Mouse (Mus musculus) hindbrain, postnatal 0 days (tissue): ENCODE measurements around the gene Gm12216. TPM values are rescaled to one million over a fixed set of nuclear protein-coding genes. Genes with fewer than 3 reads are reported as not detected.
A peak's percentile ranks its signal among the peaks of the same experiment; 100 is the strongest.

Source experiments
- ATAC-seq: fragments of 200-750 bp; cut with Nextera tagmentation; 2 replicates; pipeline ENCODE4 v1.8.0; 2017; ENCODE audit warnings: mild to moderate bottlenecking, moderate TSS enrichment, moderate library complexity
- DNase-seq: peaks from one replicate; pipeline ENCODE4 v3.0.0-alpha.2; 2015; ENCODE audit warnings: low spot score
- H3K27ac ChIP-seq: fragments of 300-500 bp; sonication (generic); 2 replicates; pipeline ENCODE4 v1.5.1; 2014; ENCODE audit warnings: mild to moderate bottlenecking
- H3K27me3 ChIP-seq: fragments of 300-500 bp; sonication (generic); 2 replicates; pipeline ENCODE4 v1.6.1; 2014; ENCODE audit warnings: low read length, mixed read lengths; ENCODE audit not compliant: insufficient read depth
- H3K36me3 ChIP-seq: fragments of 300-500 bp; sonication (generic); 2 replicates; pipeline ENCODE4 v1.6.1; 2014; ENCODE audit warnings: low read length, mixed read lengths; ENCODE audit not compliant: insufficient read depth
- H3K4me1 ChIP-seq: fragments of 300-500 bp; sonication (generic); 2 replicates; pipeline ENCODE4 v1.6.1; 2014; ENCODE audit warnings: antibody characterized with exemption, low read length, mixed read lengths; ENCODE audit not compliant: insufficient read depth
- H3K4me2 ChIP-seq: fragments of 300-500 bp; sonication (generic); 2 replicates; pipeline ENCODE4 v1.6.1; 2014; ENCODE audit warnings: low read depth, mild to moderate bottlenecking, low read length, moderate library complexity, mixed read lengths
- H3K4me3 ChIP-seq: fragments of 300-500 bp; sonication (generic); 2 replicates; pipeline ENCODE4 v1.5.1; 2014; ENCODE audit warnings: low read length
- H3K9ac ChIP-seq: fragments of 300-500 bp; sonication (generic); replicated peaks from 2 replicates; pipeline ENCODE4 v1.6.1; 2014; ENCODE audit warnings: mild to moderate bottlenecking, low read length, moderate library complexity, mixed read lengths
- H3K9me3 ChIP-seq: fragments of 300-500 bp; sonication (generic); 2 replicates; pipeline ENCODE4 v1.6.1; 2016; ENCODE audit warnings: low read length, mixed read lengths
- CTCF ChIP-seq: IDR thresholded peaks from 2 replicates; pipeline ENCODE4 v1.5.1; 2016; ENCODE audit warnings: antibody characterized with exemption, control low read depth, low read depth
- WGBS: fragments of 180-500 bp; shearing (Covaris S2); extraction: QIAGEN DNeasy Blood & Tissue Kit; methylation state at CpG from one replicate; pipeline ENCODE4 v1.1.7; 2014; 5-methylcytosine and 5-hydroxymethylcytosine counted together
- polyA plus RNA-seq: library from polyadenylated mRNA; unstranded; fragments of >200 nt; fragmentation: Nextera tagmentation; extraction: Ambion mirVana; gene quantifications from 2 replicates; pipeline ENCODE4 v1.2.1, GENCODE M21; 2015
- total RNA-seq: library from RNA; depleted of rRNA; stranded (reverse); fragments of >200 nt; gene quantifications from 2 replicates; pipeline ENCODE4 v1.2.3, GENCODE M21; 2014

Gene Gm12216
- total and polyA plus RNA-seq, 2 experiments from 2014 or later: 1.2 TPM; not detected in 1

- no peak overlapping the region for H3K27ac ChIP-seq
- H3K4me1 ChIP-seq: no peaks in the 10 kb centered on the region
- 0 out of 2 replicates have a peak overlapping the region, but pooled peaks have one; percentile 70 for H3K4me3 ChIP-seq
- peak overlapping the region; percentile 94; the same call in 1 of the 2 replicates for H3K4me2 ChIP-seq
- ATAC-seq (no peak), DNase-seq (no peak)
- H3K36me3 ChIP-seq: no peaks in the 10 kb centered on the region
- no peak overlapping the region for H3K9ac ChIP-seq
- H3K27me3 ChIP-seq: no peaks in the 10 kb centered on the region
- WGBS: 81% methylated on average over 11 of the region's 11 CpGs
- no peak for TF ChIP-seq CTCF
- H3K9me3 ChIP-seq: no peaks in the 10 kb centered on the region
These were observed 87.9 kb downstream of the Gm12216 start for GRCm38 (mm10) chr11:53771001-53771744.

- no peaks in the 10 kb centered on the region for H3K36me3 ChIP-seq
- H3K4me2 ChIP-seq: peak overlapping the region; percentile 94
- under 1% methylated on average over 73 of the region's 75 CpGs for WGBS
- H3K27ac ChIP-seq: peak overlapping the region; percentile 69
- no peaks in the 10 kb centered on the region for H3K27me3 ChIP-seq
- no peaks in the 10 kb centered on the region for H3K4me1 ChIP-seq
- H3K9ac ChIP-seq: peak overlapping the region; percentile 60
- no peaks in the 10 kb centered on the region for H3K9me3 ChIP-seq
- peak; percentile 77 for DNase-seq
- TF ChIP-seq CTCF: peak; percentile 19; the same call in 1 of the 2 replicates
- ATAC-seq: peak; percentile 84
- H3K4me3 ChIP-seq: peak overlapping the region; percentile 70
These were observed 88.8 kb downstream of the Gm12216 start for GRCm38 (mm10) chr11:53770125-53770791.

DNA sequence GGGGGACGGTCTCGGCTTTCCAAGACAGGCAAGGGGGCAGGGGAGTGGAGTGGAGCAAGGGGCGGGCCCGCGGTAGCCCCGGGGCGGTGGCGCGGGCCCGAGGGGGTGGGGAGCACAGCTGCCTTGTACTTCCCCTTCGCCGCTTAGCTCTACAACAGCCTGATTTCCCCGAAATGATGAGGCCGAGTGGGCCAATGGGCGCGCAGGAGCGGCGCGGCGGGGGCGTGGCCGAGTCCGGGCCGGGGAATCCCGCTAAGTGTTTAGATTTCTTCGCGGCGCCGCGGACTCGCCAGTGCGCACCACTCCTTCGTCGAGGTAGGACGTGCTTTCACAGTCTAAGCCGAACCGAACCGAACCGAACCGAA is 89.3 kb downstream of the Gm12216 start, which contains the start of gene Irf1:
Gene Irf1 (plus strand): TSS at position 255 of the 365 bp plus-strand sequence.
- no peaks in the 10 kb centered on the region for H3K27me3 ChIP-seq

DNA sequence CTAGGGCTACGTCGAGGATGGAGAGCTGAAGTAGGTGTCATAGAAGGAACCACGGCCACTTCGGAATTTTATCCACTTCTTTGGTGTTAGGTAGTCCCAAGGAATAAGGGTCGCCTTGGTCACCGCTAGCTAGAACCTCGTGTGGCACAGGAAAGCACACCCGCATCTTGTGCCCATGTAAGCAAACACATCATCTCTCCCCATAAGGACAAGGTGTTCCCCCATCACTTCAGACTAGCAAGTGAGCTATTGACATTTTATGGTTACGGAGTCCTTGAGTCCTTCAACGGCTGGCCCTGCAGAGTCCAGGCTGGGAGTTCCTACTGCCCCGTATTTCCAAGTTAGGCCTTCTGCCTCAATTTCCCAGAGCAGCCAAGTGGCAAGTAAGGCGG is 89.9 kb downstream of the Gm12216 start:
- no peak for DNase-seq
- Histone ChIP-seq H3K9ac (no peak overlapping the region), H3K4me3 (peak overlapping the region; percentile 70), H3K4me1 (no peaks in the 10 kb centered on the region), H3K4me2 (peak overlapping the region; percentile 94), H3K36me3 (no peaks in the 10 kb centered on the region), H3K9me3 (no peaks in the 10 kb centered on the region), H3K27ac (no peak overlapping the region), H3K27me3 (no peaks in the 10 kb centered on the region)
- WGBS: 62% methylated on average over 12 of the region's 12 CpGs
- no peak for TF ChIP-seq CTCF
- ATAC-seq: no peak

More for the DNA sequence above, 89.3 kb downstream of the Gm12216 start, which contains the start of gene Irf1:
- H3K4me1 ChIP-seq: no peaks in the 10 kb centered on the region
- H3K36me3 ChIP-seq: no peaks in the 10 kb centered on the region
- peak within 1 kb of the TSS; percentile 60 for H3K9ac ChIP-seq
- peak within 1 kb of the TSS; percentile 70 for H3K4me3 ChIP-seq
- peak; percentile 89 for ATAC-seq
- peak within 1 kb of the TSS; percentile 69 for H3K27ac ChIP-seq
- WGBS: under 1% methylated on average over 38 of the region's 40 CpGs
- H3K4me2 ChIP-seq: peak within 1 kb of the TSS; percentile 94
- DNase-seq: peak; percentile 88
- H3K9me3 ChIP-seq: no peaks in the 10 kb centered on the region
- no peak for TF ChIP-seq CTCF

- TF ChIP-seq CTCF: no peak
- Histone ChIP-seq H3K9ac (no peak overlapping the region), H3K27me3 (no peaks in the 10 kb centered on the region), H3K4me2 (no peak overlapping the region), H3K36me3 (no peaks in the 10 kb centered on the region), H3K27ac (no peak overlapping the region), H3K4me1 (peaks cover 1% of the 10 kb centered on the region; the same call in 1 of the 2 replicates), H3K4me3 (no peak overlapping the region), H3K9me3 (no peaks in the 10 kb centered on the region)
- ATAC-seq (no peak), DNase-seq (no peak)
- WGBS: 77% methylated on average over 13 of the region's 13 CpGs
These were observed 90.5 kb downstream of the Gm12216 start for GRCm38 (mm10) chr11:53768422-53769184.

- Histone ChIP-seq H3K27ac (no peak overlapping the region), H3K9ac (no peak overlapping the region), H3K27me3 (0 out of 2 replicates have a peak, but pooled peaks cover 5% of the 10 kb centered on the region), H3K4me2 (no peak overlapping the region), H3K4me1 (peaks cover 19% of the 10 kb centered on the region), H3K9me3 (no peaks in the 10 kb centered on the region), H3K4me3 (no peak overlapping the region), H3K36me3 (no peaks in the 10 kb centered on the region)
- no peak for TF ChIP-seq CTCF
- no peak for ATAC-seq
- WGBS: 51% methylated on average over 5 of the region's 5 CpGs
- no peak for DNase-seq
These were observed 94.5 kb downstream of the Gm12216 start for GRCm38 (mm10) chr11:53764581-53764980.
